Mouse (Mus musculus): Measurements from ENCODE around the gene Qtrt1. TPM values are rescaled to one million over a fixed set of nuclear protein-coding genes. Genes with fewer than 3 reads are reported as not detected.

The Qtrt1 gene
- total and polyA plus RNA-seq, 2 experiments: 5.6 to 15.7 TPM

DNA sequence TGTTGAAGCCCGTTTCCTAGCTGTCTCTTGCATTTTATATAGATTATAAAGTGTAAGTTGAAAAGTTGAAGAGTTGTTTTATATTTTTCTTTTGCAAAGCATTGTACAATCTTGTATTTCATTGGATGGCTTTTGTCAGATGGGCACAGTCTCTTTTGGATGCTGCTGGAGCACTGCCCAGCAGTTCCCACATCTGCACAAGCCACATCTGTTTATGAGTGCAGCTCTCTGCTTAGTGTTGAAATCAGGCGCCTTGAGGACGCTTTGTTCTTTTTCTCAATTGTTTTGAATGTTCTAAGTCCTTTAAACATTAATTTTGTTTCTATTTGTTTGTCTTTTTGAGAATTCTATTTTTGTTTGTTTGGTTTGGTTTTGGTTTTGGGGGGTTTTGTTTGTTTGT lies 26.6 kb downstream of the Qtrt1 start:
- H3K9ac ChIP-seq (ENCODE audit: low read depth, low read length): no peak overlapping the region
- WGBS: 77% methylated on average over 3 of the region's 3 CpGs

DNA sequence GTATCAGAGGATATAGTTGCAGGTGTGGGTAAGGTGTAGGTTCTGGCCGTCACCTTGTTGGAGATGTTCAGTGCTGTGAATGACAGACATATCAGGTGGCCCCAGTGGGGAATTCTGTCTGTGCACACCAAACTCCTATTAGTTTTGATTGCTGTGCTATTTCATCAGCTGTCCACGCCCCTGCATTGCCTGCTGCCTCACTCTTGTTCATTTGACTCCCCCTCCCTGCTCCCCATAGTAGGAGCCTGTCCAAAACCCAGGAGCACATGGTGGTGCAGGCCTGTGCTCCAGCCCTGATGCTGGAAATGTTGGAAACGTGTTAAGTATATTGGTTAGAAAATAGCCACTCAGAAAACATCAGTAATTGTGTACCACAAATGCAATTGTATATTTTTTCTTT lies 27.8 kb downstream of the Qtrt1 start:
- Histone ChIP-seq H3K9ac (ENCODE audit: low read depth, low read length) (no peak overlapping the region), H3K36me3 (ENCODE audit: control insufficient read depth, insufficient read depth, low read length) (no peaks in the 10 kb centered on the region), H3K4me3 (ENCODE audit: insufficient read depth, low read depth, low read length) (no peak overlapping the region), H3K79me2 (ENCODE audit: control insufficient read depth, insufficient read depth, low read length) (peaks cover 53% of the 10 kb centered on the region), H3K27me3 (ENCODE audit: control insufficient read depth, insufficient read depth, low read length) (no peaks in the 10 kb centered on the region), H3K4me1 (ENCODE audit: control insufficient read depth, insufficient read depth, low read length) (peaks cover 27% of the 10 kb centered on the region), H3K27ac (replicated peaks; ENCODE audit: insufficient read depth, low read depth, low read length) (no peak overlapping the region)
- 76% methylated on average over 3 of the region's 3 CpGs for WGBS
- DNase-seq (ENCODE audit: extremely low read depth, low read depth, low spot score): no peak
- TF ChIP-seq CTCF (IDR thresholded peaks at IDR 0.05; ENCODE audit: low read depth, low read length) (no peak), POLR2A (IDR thresholded peaks at IDR 0.05; ENCODE audit: extremely low read depth, insufficient read depth, low read length) (no peak)

More for the DNA sequence above, 26.6 kb downstream of the Qtrt1 start:
- Histone ChIP-seq H3K27ac (replicated peaks; ENCODE audit: insufficient read depth, low read depth, low read length) (no peak overlapping the region), H3K4me3 (ENCODE audit: insufficient read depth, low read depth, low read length) (no peak overlapping the region), H3K36me3 (ENCODE audit: control insufficient read depth, insufficient read depth, low read length) (no peaks in the 10 kb centered on the region), H3K79me2 (ENCODE audit: control insufficient read depth, insufficient read depth, low read length) (peaks cover 65% of the 10 kb centered on the region), H3K4me1 (ENCODE audit: control insufficient read depth, insufficient read depth, low read length) (peaks cover 22% of the 10 kb centered on the region), H3K27me3 (ENCODE audit: control insufficient read depth, insufficient read depth, low read length) (no peaks in the 10 kb centered on the region)
- TF ChIP-seq CTCF (IDR thresholded peaks at IDR 0.05; ENCODE audit: low read depth, low read length) (no peak), POLR2A (IDR thresholded peaks at IDR 0.05; ENCODE audit: extremely low read depth, insufficient read depth, low read length) (no peak)
- no peak for DNase-seq (ENCODE audit: extremely low read depth, low read depth, low spot score)

DNA sequence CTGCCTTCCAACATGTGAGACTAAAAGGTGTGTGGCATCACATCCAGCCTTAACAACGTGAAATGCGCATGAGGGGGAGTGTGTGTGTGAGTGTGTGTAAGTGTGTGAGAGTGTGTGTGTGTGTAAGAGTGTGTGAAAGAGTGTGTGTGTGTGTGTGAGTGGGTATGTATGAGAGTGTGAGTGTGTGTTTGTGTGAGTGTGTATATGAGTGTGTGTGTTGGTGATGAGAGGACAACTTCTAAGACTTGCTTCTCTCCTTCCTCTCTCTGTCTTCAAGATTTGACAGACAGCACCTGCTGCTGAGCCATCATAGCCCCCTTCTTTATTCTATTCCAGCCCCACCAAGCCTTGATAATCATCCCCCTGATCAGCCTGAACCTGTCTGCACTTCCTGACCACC lies 28.3 kb downstream of the Qtrt1 start:
- Histone ChIP-seq H3K9ac (ENCODE audit: low read depth, low read length) (no peak overlapping the region), H3K4me1 (ENCODE audit: control insufficient read depth, insufficient read depth, low read length) (peaks cover 30% of the 10 kb centered on the region), H3K79me2 (ENCODE audit: control insufficient read depth, insufficient read depth, low read length) (peaks cover 53% of the 10 kb centered on the region), H3K27me3 (ENCODE audit: control insufficient read depth, insufficient read depth, low read length) (no peaks in the 10 kb centered on the region), H3K4me3 (ENCODE audit: insufficient read depth, low read depth, low read length) (no peak overlapping the region), H3K36me3 (ENCODE audit: control insufficient read depth, insufficient read depth, low read length) (no peaks in the 10 kb centered on the region), H3K27ac (replicated peaks; ENCODE audit: insufficient read depth, low read depth, low read length) (no peak overlapping the region)
- 89% methylated on average over 2 of the region's 2 CpGs for WGBS
- no peak for TF ChIP-seq CTCF (IDR thresholded peaks at IDR 0.05; ENCODE audit: low read depth, low read length)
- TF ChIP-seq POLR2A (IDR thresholded peaks at IDR 0.05; ENCODE audit: extremely low read depth, insufficient read depth, low read length): no peak
- DNase-seq (ENCODE audit: extremely low read depth, low read depth, low spot score): no peak

DNA sequence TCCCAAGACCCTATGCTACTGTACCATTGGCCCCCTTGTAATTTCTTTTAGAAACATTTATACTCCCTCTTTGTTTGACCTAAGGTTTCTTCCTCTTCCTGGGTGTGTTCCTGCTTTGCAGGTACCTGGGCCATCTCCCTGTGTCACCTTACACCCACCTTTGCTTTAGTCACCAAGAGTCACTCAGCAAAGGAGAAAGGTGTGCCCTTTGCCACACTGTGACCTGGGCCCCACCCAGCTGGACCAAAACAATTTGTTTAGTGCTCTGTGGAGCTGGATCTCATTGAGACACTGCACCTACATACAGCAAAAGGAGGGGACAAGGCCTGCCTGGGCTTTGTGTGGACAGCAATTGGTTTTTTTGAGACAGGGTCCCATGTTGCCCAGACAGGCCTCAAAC lies 28.8 kb downstream of the Qtrt1 start:
- no peak overlapping the region for H3K4me3 ChIP-seq (ENCODE audit: insufficient read depth, low read depth, low read length)
- no peaks in the 10 kb centered on the region for H3K27me3 ChIP-seq (ENCODE audit: control insufficient read depth, insufficient read depth, low read length)
- H3K79me2 ChIP-seq (ENCODE audit: control insufficient read depth, insufficient read depth, low read length): peaks cover 54% of the 10 kb centered on the region
- TF ChIP-seq CTCF (IDR thresholded peaks at IDR 0.05; ENCODE audit: low read depth, low read length) (no peak), POLR2A (IDR thresholded peaks at IDR 0.05; ENCODE audit: extremely low read depth, insufficient read depth, low read length) (no peak)
- H3K4me1 ChIP-seq (ENCODE audit: control insufficient read depth, insufficient read depth, low read length): peaks cover 28% of the 10 kb centered on the region
- no peak overlapping the region for H3K9ac ChIP-seq (ENCODE audit: low read depth, low read length)
- no peak overlapping the region for H3K27ac ChIP-seq (replicated peaks; ENCODE audit: insufficient read depth, low read depth, low read length)
- no peaks in the 10 kb centered on the region for H3K36me3 ChIP-seq (ENCODE audit: control insufficient read depth, insufficient read depth, low read length)
- DNase-seq (ENCODE audit: extremely low read depth, low read depth, low spot score): no peak

DNA sequence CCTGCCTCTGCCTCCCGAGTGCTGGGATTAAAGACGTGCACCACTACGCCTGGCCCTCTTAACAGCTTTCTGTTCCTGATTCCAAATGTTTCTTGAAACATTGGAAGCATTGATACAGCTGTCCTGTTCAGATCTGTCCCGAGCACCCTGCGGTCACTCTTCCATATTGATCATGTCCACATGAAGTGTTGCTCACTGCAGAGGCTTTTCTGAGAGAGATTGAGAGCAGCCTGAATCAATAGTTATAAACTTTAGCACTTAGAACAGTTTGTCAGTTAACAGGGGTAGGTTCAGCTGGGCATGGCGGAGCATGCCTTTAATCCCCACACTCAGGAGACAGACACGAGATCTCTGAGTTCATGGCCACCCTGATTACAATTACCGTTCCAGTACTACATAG lies 32.2 kb downstream of the Qtrt1 start:
- no peak for TF ChIP-seq POLR2A (IDR thresholded peaks at IDR 0.05; ENCODE audit: extremely low read depth, insufficient read depth, low read length)
- no peak for TF ChIP-seq CTCF (IDR thresholded peaks at IDR 0.05; ENCODE audit: low read depth, low read length)
- Histone ChIP-seq H3K27me3 (ENCODE audit: control insufficient read depth, insufficient read depth, low read length) (no peaks in the 10 kb centered on the region), H3K4me1 (ENCODE audit: control insufficient read depth, insufficient read depth, low read length) (peaks cover 15% of the 10 kb centered on the region), H3K9ac (ENCODE audit: low read depth, low read length) (no peak overlapping the region), H3K4me3 (ENCODE audit: insufficient read depth, low read depth, low read length) (no peak overlapping the region), H3K27ac (replicated peaks; ENCODE audit: insufficient read depth, low read depth, low read length) (peak overlapping the region; percentile 77), H3K36me3 (ENCODE audit: control insufficient read depth, insufficient read depth, low read length) (no peaks in the 10 kb centered on the region), H3K79me2 (ENCODE audit: control insufficient read depth, insufficient read depth, low read length) (peaks cover 61% of the 10 kb centered on the region)
- DNase-seq (ENCODE audit: extremely low read depth, low read depth, low spot score): peak; percentile 85
- 24% methylated on average over 8 of the region's 8 CpGs for WGBS

DNA sequence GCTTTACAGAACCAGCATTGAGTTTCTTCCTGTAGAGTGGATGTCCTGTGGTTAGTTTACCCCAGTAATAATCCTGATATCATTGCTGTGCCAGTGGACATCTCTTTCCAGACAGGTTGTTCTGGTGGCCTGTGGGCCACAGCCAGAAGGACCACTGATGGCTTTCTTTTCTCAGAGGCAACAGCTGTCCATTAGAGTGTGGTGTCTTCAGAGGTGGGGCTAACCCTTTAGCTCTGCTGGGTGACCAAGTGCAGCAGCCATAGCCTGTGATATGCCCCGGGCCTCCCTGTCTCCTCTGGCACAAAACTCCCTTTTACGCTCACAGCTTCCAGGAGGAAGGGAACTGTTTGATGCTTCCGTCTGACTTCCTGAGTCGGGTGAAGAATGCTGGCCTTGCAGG lies 32.9 kb downstream of the Qtrt1 start:
- Histone ChIP-seq H3K27ac (replicated peaks; ENCODE audit: insufficient read depth, low read depth, low read length) (peak overlapping the region; percentile 77), H3K9ac (ENCODE audit: low read depth, low read length) (no peak overlapping the region), H3K36me3 (ENCODE audit: control insufficient read depth, insufficient read depth, low read length) (no peaks in the 10 kb centered on the region), H3K4me1 (ENCODE audit: control insufficient read depth, insufficient read depth, low read length) (peaks cover 13% of the 10 kb centered on the region), H3K4me3 (ENCODE audit: insufficient read depth, low read depth, low read length) (no peak overlapping the region), H3K27me3 (ENCODE audit: control insufficient read depth, insufficient read depth, low read length) (no peaks in the 10 kb centered on the region), H3K79me2 (ENCODE audit: control insufficient read depth, insufficient read depth, low read length) (peaks cover 59% of the 10 kb centered on the region)
- whole genome bisulfite sequencing: 75% methylated on average over 4 of the region's 4 CpGs
- no peak for DNase-seq (ENCODE audit: extremely low read depth, low read depth, low spot score)
- TF ChIP-seq CTCF (IDR thresholded peaks at IDR 0.05; ENCODE audit: low read depth, low read length): no peak
- TF ChIP-seq POLR2A (IDR thresholded peaks at IDR 0.05; ENCODE audit: extremely low read depth, insufficient read depth, low read length): no peak
